Mouse (Mus musculus) limb, embryonic 15.5 days (tissue): ENCODE results near the gene Cdkn2aip. TPM values are rescaled to one million over a fixed set of nuclear protein-coding genes. Genes with fewer than 3 reads are reported as not detected.
A peak's percentile ranks its signal among the peaks of the same experiment; 100 is the strongest.

Source experiments
- ATAC-seq: fragments of 200-750 bp; cut with Nextera tagmentation; 2 replicates; pipeline ENCODE4 v1.8.0; 2017; ENCODE audit warnings: low read depth, moderate TSS enrichment; ENCODE audit not compliant: insufficient number of reproducible peaks, low FRiP score, low TSS enrichment
- H3K27ac ChIP-seq: fragments of 300-500 bp; sonication (generic); 2 replicates; pipeline ENCODE4 v1.5.1; 2015; ENCODE audit warnings: moderate library complexity, mild to moderate bottlenecking, inconsistent platforms
- H3K27me3 ChIP-seq: fragments of 300-500 bp; sonication (generic); 2 replicates; pipeline ENCODE4 v1.6.1; 2015; ENCODE audit warnings: inconsistent platforms
- H3K36me3 ChIP-seq: fragments of 300-500 bp; sonication (generic); 2 replicates; pipeline ENCODE4 v1.6.1; 2015; ENCODE audit warnings: inconsistent platforms
- H3K4me1 ChIP-seq: fragments of 300-500 bp; sonication (generic); 2 replicates; pipeline ENCODE4 v1.6.1; 2015; ENCODE audit warnings: inconsistent platforms
- H3K4me2 ChIP-seq: fragments of 300-500 bp; sonication (generic); 2 replicates; pipeline ENCODE4 v1.6.1; 2015; ENCODE audit warnings: mild to moderate bottlenecking, inconsistent platforms
- H3K4me3 ChIP-seq: fragments of 300-500 bp; sonication (generic); 2 replicates; pipeline ENCODE4 v1.5.1; 2015; ENCODE audit warnings: mild to moderate bottlenecking, inconsistent platforms
- H3K9ac ChIP-seq: fragments of 300-500 bp; sonication (generic); 2 replicates; pipeline ENCODE4 v1.6.1; 2015; ENCODE audit warnings: inconsistent platforms
- H3K9me3 ChIP-seq: fragments of 300-500 bp; sonication (generic); 2 replicates; pipeline ENCODE4 v1.6.1; 2016; ENCODE audit warnings: inconsistent platforms
- WGBS: fragments of 180-500 bp; shearing (Covaris S2); methylation state at CpG from one replicate; pipeline ENCODE4 v1.1.7; 2015; 5-methylcytosine and 5-hydroxymethylcytosine counted together
- polyA plus RNA-seq: library from polyadenylated mRNA; unstranded; fragments of >200 nt; fragmentation: Nextera tagmentation; extraction: Ambion mirVana; gene quantifications from 2 replicates; pipeline ENCODE4 v1.2.1, GENCODE M21; 2015

Cdkn2aip gene
- polyA plus RNA-seq, 1 experiment from 2014 or later: 22.2 TPM

GRCm38 (mm10) chr8:47674777-47675710 lies 38.7 kb downstream of the Cdkn2aip start, which contains the start of gene Ing2:
Ing2 (minus strand) TSS chr8:47675556.
- Histone ChIP-seq H3K4me2 (peak within 1 kb of the TSS; percentile 73), H3K9me3 (no peaks in the 10 kb centered on the region), H3K4me1 (0 out of 2 replicates have a peak, but pooled peaks cover 3% of the 10 kb centered on the region), H3K4me3 (peak within 1 kb of the TSS; percentile 98), H3K9ac (peak within 1 kb of the TSS; percentile 79), H3K36me3 (no peaks in the 10 kb centered on the region), H3K27ac (peak within 1 kb of the TSS; percentile 97), H3K27me3 (no peaks in the 10 kb centered on the region)
- ATAC-seq: peak; percentile 95
- WGBS: under 1% methylated on average over 98 of the region's 106 CpGs

GRCm38 (mm10) chr8:47674140-47674776 lies 39.5 kb downstream of the Cdkn2aip start:
- no peak for ATAC-seq
- H3K27ac ChIP-seq: peak overlapping the region; percentile 95
- no peaks in the 10 kb centered on the region for H3K27me3 ChIP-seq
- peak overlapping the region; percentile 75 for H3K9ac ChIP-seq
- peak overlapping the region; percentile 98 for H3K4me3 ChIP-seq
- H3K36me3 ChIP-seq: no peaks in the 10 kb centered on the region
- H3K9me3 ChIP-seq: no peaks in the 10 kb centered on the region
- peak overlapping the region; percentile 73 for H3K4me2 ChIP-seq
- H3K4me1 ChIP-seq: 0 out of 2 replicates have a peak, but pooled peaks cover 3% of the 10 kb centered on the region
- under 1% methylated on average over 44 of the region's 59 CpGs for WGBS

DNA sequence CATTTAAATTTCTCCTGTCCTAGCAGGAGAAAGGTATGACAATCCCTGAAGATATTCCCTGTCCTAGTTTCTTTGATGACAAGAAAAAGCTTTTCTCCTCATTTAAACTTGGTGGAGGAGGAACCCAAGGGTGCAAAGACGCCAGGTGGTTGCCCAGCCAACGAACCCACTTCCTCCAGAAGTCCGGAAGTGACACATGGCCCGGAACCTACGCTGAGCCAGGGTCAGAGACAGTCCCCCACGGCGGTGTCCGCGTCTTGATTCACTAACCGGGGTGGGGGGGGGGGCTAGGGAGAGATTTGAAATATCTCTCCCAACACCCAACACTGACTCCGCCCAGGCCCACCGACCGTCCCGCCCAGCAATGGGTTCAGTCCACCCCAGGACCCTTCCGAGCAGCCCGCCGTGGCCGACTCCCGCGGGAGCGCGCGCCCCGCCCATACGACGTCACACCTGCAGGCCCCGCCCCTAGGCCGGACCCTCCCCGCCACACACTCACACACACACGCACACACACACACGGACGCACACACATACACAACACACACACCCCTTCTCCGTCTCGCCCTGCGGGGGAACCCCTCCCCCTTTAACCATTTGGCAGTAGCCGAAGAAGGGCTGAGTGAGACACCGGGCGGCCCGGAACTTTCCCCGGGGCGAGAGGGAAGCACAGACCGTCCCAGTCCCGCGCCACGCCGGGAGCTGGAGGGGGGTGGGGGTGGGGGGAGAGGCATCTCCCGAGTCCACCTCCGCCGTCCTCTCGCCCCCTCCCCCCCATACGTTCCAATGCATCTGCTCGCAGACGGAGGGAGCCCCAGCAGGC lies 40.2 kb downstream of the Cdkn2aip start:
- 0 out of 2 replicates have a peak, but pooled peaks cover 3% of the 10 kb centered on the region for H3K4me1 ChIP-seq
- H3K9ac ChIP-seq: peak overlapping the region; percentile 75
- peak overlapping the region; percentile 98 for H3K4me3 ChIP-seq
- peak overlapping the region; percentile 95 for H3K27ac ChIP-seq
- H3K27me3 ChIP-seq: no peaks in the 10 kb centered on the region
- peak; percentile 52 for ATAC-seq
- no peaks in the 10 kb centered on the region for H3K9me3 ChIP-seq
- under 1% methylated on average over 50 of the region's 53 CpGs for WGBS
- H3K36me3 ChIP-seq: peaks cover 5% of the 10 kb centered on the region; the same call in 1 of the 2 replicates
- H3K4me2 ChIP-seq: peak overlapping the region; percentile 73

DNA sequence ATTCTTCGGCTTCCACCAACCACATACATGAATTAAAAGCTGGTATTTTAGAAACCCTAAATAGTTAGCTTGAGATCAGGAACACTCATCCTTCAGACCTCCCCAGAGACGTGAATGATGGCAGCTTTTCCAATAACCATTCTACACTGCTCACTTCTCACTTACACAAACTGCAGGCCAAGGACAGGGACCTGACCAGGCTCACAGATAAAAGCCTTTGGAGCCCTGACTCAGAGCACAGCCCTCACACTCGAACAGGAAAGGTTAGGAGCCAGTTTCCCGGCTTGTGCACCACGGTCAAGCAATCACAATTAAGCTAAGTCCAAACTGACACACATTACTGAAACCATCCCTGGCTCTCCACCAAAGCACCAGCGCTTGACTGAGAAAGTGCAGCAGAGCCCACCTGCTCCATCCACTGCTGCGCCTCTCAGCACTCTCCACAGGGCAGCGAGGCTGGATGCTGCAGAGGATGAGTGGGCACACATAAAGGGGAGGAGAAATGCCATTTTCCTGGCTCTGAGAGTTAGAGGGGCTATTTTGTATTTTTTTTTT lies 49.4 kb downstream of the Cdkn2aip start:
- H3K9me3 ChIP-seq: no peaks in the 10 kb centered on the region
- WGBS: 83% methylated on average over 8 of the region's 8 CpGs
- no peak overlapping the region for H3K9ac ChIP-seq
- H3K4me1 ChIP-seq: no peaks in the 10 kb centered on the region
- H3K27me3 ChIP-seq: no peaks in the 10 kb centered on the region
- peaks cover 19% of the 10 kb centered on the region; the same call in 1 of the 2 replicates for H3K36me3 ChIP-seq
- no peak overlapping the region for H3K4me2 ChIP-seq
- H3K4me3 ChIP-seq: no peak overlapping the region
- H3K27ac ChIP-seq: no peak overlapping the region
- ATAC-seq: no peak

DNA sequence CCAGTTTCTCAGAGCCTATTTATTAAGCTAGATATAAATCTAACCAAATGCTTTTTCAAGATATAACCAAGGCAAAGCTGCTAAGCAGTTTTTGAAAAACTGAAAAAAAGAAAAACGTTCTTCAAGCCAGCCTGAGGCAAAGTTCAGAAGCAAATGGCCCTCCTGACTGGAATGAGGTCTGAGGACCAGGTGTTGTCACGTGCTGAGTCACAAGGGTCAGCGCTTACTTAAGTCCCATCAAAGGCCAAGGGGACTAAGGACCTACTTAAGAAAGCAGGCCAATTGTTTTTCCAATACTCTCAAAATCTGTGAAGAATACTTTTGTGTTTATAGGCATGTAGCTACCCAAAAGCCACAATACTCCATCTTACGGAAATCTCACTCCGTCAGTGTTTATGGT lies 50.5 kb downstream of the Cdkn2aip start:
- no peaks in the 10 kb centered on the region for H3K9me3 ChIP-seq
- no peak overlapping the region for H3K27ac ChIP-seq
- H3K27me3 ChIP-seq: no peaks in the 10 kb centered on the region
- peaks cover 12% of the 10 kb centered on the region; the same call in 1 of the 2 replicates for H3K36me3 ChIP-seq
- WGBS: 72% methylated on average over 5 of the region's 5 CpGs
- no peak for ATAC-seq
- H3K9ac ChIP-seq: no peak overlapping the region
- no peaks in the 10 kb centered on the region for H3K4me1 ChIP-seq
- no peak overlapping the region for H3K4me3 ChIP-seq
- H3K4me2 ChIP-seq: no peak overlapping the region

GRCm38 (mm10) chr8:47662716-47663115 lies 51.0 kb downstream of the Cdkn2aip start:
- Histone ChIP-seq H3K4me1 (no peaks in the 10 kb centered on the region), H3K9me3 (no peaks in the 10 kb centered on the region), H3K9ac (no peak overlapping the region), H3K36me3 (0 out of 2 replicates have a peak, but pooled peaks cover 10% of the 10 kb centered on the region), H3K4me3 (no peak overlapping the region), H3K27ac (no peak overlapping the region), H3K4me2 (no peak overlapping the region), H3K27me3 (no peaks in the 10 kb centered on the region)
- 69% methylated on average over 5 of the region's 5 CpGs for WGBS
- ATAC-seq: no peak

- Histone ChIP-seq H3K4me2 (no peak overlapping the region), H3K9me3 (no peaks in the 10 kb centered on the region), H3K27ac (no peak overlapping the region), H3K4me3 (no peak overlapping the region), H3K4me1 (no peaks in the 10 kb centered on the region), H3K9ac (no peak overlapping the region), H3K36me3 (0 out of 2 replicates have a peak, but pooled peaks cover 1% of the 10 kb centered on the region), H3K27me3 (no peaks in the 10 kb centered on the region)
- 89% methylated on average over 7 of the region's 7 CpGs for WGBS
- ATAC-seq: no peak
Measured at GRCm38 (mm10) chr8:47660394-47660793, 53.3 kb downstream of the Cdkn2aip start.

- no peak overlapping the region for H3K4me2 ChIP-seq
- H3K9me3 ChIP-seq: no peaks in the 10 kb centered on the region
- no peaks in the 10 kb centered on the region for H3K27me3 ChIP-seq
- no peak overlapping the region for H3K4me3 ChIP-seq
- no peaks in the 10 kb centered on the region for H3K36me3 ChIP-seq
- H3K4me1 ChIP-seq: no peaks in the 10 kb centered on the region
- H3K27ac ChIP-seq: no peak overlapping the region
- no peak overlapping the region for H3K9ac ChIP-seq
- ATAC-seq: no peak
- 86% methylated on average over 5 of the region's 5 CpGs for WGBS
Measured at GRCm38 (mm10) chr8:47659463-47659862, 54.3 kb downstream of the Cdkn2aip start.

Other genes with a start within 250 kb of the Cdkn2aip start
- 26.8 TPM in 2 replicates for gene Trappc11, start 180.5 kb downstream of the Cdkn2aip start, polyA plus RNA-seq
- 33.2 and 35.2 TPM in 2 replicates for gene Rwdd4a, start 180.3 kb downstream of the Cdkn2aip start, polyA plus RNA-seq
- 8.5 and 10.1 TPM in 2 replicates for gene Ing2, start 38.4 kb downstream of the Cdkn2aip start, polyA plus RNA-seq
- gene Cldn24, start 108.2 kb upstream of the Cdkn2aip start, polyA plus RNA-seq: not detected in 2 replicates
- gene Cldn22, start 110.5 kb upstream of the Cdkn2aip start, polyA plus RNA-seq: not detected in 2 replicates